Mouse (Mus musculus) left cerebral cortex, postnatal 14 days (tissue): ENCODE measurements at regions not wholly inside any gene's neighbourhood (a gene's known extent, or its start where the extent isn't known, plus 50 kb on each side); places are given as distances from the start of the nearest gene placed in this dataset.

Experiments
- DNase-seq, 2 experiments: peaks; one replicate each; pipeline ENCODE4 v3.0.0; 2021 to 2022; ENCODE audit warnings: low spot score in 2 of 2, mixed read lengths in 1 of 2
- intact Hi-C: fragments of 180-260 bp; cut with DNase I; formaldehyde crosslinking; loops from one replicate; pipeline ENCODE4 v1.15.1; 2025
- microRNA-seq, 2 experiments: library from miRNA; unstranded; fragments of <30 nt; microRNA quantifications; one replicate each; pipeline ENCODE4 v1.2.0; 2022

DNA sequence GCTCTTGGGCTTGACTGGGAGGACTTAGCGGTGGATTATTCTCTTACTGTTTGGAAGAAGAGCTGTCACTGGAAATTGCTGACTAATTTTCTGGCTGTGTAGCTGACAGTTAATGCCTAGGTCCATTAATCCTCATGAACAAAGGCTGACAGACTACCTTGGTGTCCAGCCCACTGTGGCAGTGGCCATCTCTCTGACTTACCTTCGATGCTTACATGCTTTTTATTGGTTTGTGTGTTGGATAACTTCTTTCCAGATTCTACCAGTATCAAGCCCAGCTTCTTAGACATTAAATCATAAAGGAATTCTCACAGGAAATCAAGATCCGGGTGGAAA, 79.5 kb upstream of the Topaz1 start:
- no peak for DNase-seq
- intact Hi-C loops, result no loop called here

DNA sequence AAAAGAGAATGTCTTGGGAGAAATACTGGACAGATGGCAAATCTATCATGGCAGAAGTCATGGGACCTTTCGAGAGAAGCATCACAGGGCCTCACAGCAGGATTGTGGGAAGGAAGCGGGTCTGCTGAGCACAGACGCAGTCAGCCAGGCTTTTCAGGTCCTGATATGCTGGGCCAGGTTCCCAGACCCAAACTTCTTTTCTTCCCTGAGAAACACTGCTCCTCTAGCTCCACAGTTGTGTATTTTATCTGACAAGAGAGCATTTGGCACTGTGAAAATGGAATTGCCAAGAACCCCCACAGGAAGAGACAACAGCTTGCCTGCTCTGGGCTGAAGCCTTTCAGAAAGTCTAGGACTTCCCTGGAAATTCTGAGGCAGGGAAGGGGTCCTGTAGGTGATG, 73.4 kb upstream of the Topaz1 start:
- intact Hi-C loops, result no loop called here

DNA sequence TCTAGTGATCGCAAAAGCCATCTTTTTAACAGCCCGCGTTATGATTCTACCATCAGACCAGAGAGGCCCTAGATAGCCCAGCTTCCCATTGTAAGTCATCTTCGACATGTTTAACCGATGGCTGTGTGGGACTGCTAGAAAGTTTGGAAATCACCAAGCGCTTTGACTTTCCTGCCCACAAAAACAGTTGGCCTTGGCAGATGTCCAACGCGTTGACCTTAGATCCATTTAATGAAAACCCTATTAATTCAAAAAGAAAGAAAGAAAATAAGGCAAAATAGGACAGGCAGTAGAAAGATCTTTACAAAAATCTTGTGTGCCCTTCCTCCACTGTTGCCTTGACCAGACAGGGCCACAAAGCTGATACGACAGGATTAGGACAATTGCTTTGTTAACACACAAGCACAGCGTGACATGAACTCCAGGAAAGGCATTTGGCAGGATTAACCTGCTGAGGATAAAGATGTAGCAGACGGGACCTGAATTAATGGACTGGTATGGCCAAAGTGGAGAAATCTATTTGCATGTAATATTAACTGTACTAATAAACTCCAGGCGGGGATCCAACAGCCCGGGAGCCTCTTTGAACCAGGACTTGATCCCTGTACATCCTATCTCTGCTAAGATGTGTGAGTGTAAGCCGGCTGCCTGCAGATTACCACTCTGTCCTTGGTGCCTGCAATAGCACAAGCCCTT, 69.0 kb upstream of the Topaz1 start:
- intact Hi-C loops, result no loop called here

More for the DNA sequence above, 73.4 kb upstream of the Topaz1 start:
- no peak for DNase-seq

DNA sequence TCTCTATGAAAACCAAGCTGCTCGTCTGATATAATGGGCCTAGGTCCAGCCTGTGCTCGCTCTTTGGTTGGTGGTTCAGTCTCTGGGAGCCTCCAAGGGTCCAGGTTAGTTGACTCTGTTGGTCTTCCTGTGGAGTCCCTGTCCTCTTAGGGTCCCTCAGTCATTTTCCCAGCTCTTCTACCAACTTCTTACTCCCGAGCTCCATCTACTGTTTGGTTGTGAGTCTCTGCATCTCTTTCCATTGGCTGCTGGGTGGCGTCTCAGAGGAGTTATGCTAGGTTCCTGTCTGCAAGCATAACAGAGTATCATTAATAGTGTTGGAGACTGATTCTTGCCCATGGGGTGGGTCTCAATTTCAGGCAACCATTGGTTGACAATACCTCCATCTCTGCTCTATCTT, 60.0 kb upstream of the Topaz1 start:
- intact Hi-C loops, result loop anchor here (2.0 to 5.0 kb wide), 3 partner anchors 70 to 266 kb away; no protein-coding TSS in a partner anchor
- peak; percentile 62 to 68 for DNase-seq

More for the DNA sequence above, 69.0 kb upstream of the Topaz1 start:
- DNase-seq, result no peak

DNA sequence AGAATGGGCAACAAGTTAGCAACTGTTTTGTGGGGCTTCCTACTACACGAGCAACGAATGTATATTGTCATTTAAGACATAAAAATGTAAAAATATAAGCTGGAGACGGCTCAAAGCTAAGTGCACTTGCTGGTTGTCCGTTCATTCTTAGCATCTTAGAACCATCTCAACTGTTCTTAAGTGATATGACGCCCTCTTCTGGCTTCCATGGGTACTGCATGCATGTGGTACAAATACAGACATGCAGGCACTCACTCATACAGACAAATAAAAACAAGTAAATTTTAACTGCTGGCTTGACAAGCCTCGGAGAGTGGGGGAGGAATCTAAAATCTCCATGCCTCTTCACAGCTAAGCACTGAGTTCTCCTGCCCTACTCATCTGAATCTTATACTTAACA, 55.3 kb upstream of the Topaz1 start:
- intact Hi-C loops, result loop anchor here (10.0 kb wide), 1 partner anchor 337 kb away; the partner anchor contains the start of gene Abhd5

DNA sequence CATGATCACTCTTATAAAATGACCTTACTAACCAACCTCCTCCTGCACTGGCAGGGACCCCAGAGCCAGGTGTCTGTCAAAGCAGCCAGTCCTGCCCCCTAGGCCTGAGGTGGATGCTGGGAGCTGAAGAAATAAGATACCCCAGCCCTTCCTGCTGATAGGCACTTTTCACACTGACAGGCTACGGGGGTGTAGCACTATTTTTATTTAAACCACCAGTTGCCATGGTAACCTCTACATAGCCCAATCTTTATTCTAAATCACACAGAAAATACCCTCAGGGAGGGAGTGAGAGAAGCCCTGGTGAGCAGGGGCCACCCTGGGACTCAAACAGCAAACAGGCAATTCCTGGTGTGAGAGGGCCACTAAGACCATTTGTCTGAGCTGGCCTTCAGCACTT, 51.4 kb upstream of the Topaz1 start:
- DNase-seq, result peak in 1 of 2 experiments; percentile 85
- intact Hi-C loops, result loop anchor here (10.0 kb wide), 1 partner anchor 341 kb away; the partner anchor contains the start of gene Abhd5

More for the DNA sequence above, 55.3 kb upstream of the Topaz1 start:
- peak; percentile 78 to 92 for DNase-seq

Small RNA genes in the stretch of these regions (microRNA-seq; reads per million reads assigned to microRNA genes)
- gene Mir138-1, result 3,947 to 5,033 reads per million in 2 experiments
